In genomic region chr16:10031891-10032290, GRCm38 (mm10) we compare ENCODE assay signal across 19 mouse cellular contexts. TPM values are rescaled to one million over a fixed set of nuclear protein-coding genes. Genes with fewer than 3 reads are reported as not detected.
"Had no signal": no experiment of that assay in that cellular context is flagged by ENCODE, and none has a peak within 500 bp of the region (broad histone marks: within the 10 kb centered on the region; RNA-seq: fewer than 3 reads in every experiment).

No protein-coding gene starts in this region.

- ATAC-seq: intestine, embryonic 16.5 days had no signal

- H3K4me2 ChIP-seq: kidney, embryonic 15.5 days; liver, embryonic 13.5 days; midbrain, embryonic 11.5 days had no signal

- H3K4me3 ChIP-seq: kidney, embryonic 15.5 days; left cerebral cortex, adult 2 months; liver, embryonic 13.5 days had no signal

- H3K9ac ChIP-seq: kidney, embryonic 15.5 days; liver, embryonic 13.5 days had no signal

- H3K4me1 ChIP-seq: kidney, embryonic 15.5 days; liver, embryonic 13.5 days had no signal

- DNase-seq: kidney, adult 2 months; kidney, postnatal 10 days; kidney, postnatal 36 days; liver, embryonic 13.5 days; lung, adult 2 months; lung, postnatal 14 days; lung, postnatal 4 days; midbrain, embryonic 14.5 days; thymus, adult 18-20 months; thymus, postnatal 36 days had no signal

- H3K9me3 ChIP-seq: kidney, embryonic 15.5 days; liver, embryonic 13.5 days had no signal

- H3K36me3 ChIP-seq: kidney, embryonic 15.5 days; liver, embryonic 13.5 days had no signal

- H3K27ac ChIP-seq: kidney, embryonic 15.5 days; left cerebral cortex, adult 2 months; liver, embryonic 13.5 days; stomach, postnatal 0 days had no signal

- H3K27me3 ChIP-seq: kidney, embryonic 15.5 days; liver, embryonic 13.5 days had no signal

RNA-seq across cellular contexts. Expression of gene Grin2a, which starts 36.5 kb away (rescaled TPM):
- total RNA-seq: liver, adult 2 months; megakaryocyte progenitor cell, adult 5-6 weeks; megakaryocyte-erythroid progenitor cell, adult 5-6 weeks had no signal
- polyA plus RNA-seq: kidney, adult 2 months; liver, adult 2 months; liver, embryonic 16.5 days; stomach, postnatal 0 days had no signal
